Mouse (Mus musculus) heart, adult 8-10 months (tissue): ENCODE data around the gene Clec18a. TPM values are rescaled to one million over a fixed set of nuclear protein-coding genes. Genes with fewer than 3 reads are reported as not detected.
A peak's percentile ranks its signal among the peaks of the same experiment; 100 is the strongest.
"Not testable (repeated sequence)": the region's sequence is repeated elsewhere in the genome, so short reads cannot be mapped to it uniquely, and the experiment has no call there.

Experiments
- DNase-seq: peaks from one replicate; pipeline ENCODE4 v3.0.0; 2022; ENCODE audit warnings: low spot score
- total RNA-seq, 4 experiments: library from RNA; stranded (reverse); gene quantifications; 2 replicates each; pipeline ENCODE4 v1.2.4; 2022

The Clec18a gene
- total RNA-seq, 4 experiments from 2014 or later: 0.98 to 2.3 (median 1.3) TPM

- peak; percentile 87 for DNase-seq
Measured at GRCm38 (mm10) chr8:111056158-111056663, 36.0 kb downstream of the Clec18a start, which contains the start of gene Exosc6. Gene Exosc6, plus strand, starts transcription at chr8:111056339.

- no peak for DNase-seq
Measured at GRCm38 (mm10) chr8:111055661-111056060, 36.6 kb downstream of the Clec18a start.

- DNase-seq: no peak
Measured at GRCm38 (mm10) chr8:111055031-111055634, 37.1 kb downstream of the Clec18a start.

GRCm38 (mm10) chr8:111053827-111054518 is 38.3 kb downstream of the Clec18a start:
- DNase-seq: no peak

GRCm38 (mm10) chr8:111049106-111049505 is 43.1 kb downstream of the Clec18a start:
- no peak for DNase-seq

- DNase-seq: no peak
Measured at GRCm38 (mm10) chr8:111048694-111049093, 43.5 kb downstream of the Clec18a start.

- DNase-seq: no peak
Measured at GRCm38 (mm10) chr8:111044003-111044734, 48.1 kb downstream of the Clec18a start.

GRCm38 (mm10) chr8:111042546-111042945 is 49.7 kb downstream of the Clec18a start:
- DNase-seq: no peak

- no peak for DNase-seq
Measured at GRCm38 (mm10) chr8:111036591-111036990, 55.6 kb downstream of the Clec18a start.

GRCm38 (mm10) chr8:111034276-111034675 is 58.0 kb downstream of the Clec18a start:
- DNase-seq: no peak

GRCm38 (mm10) chr8:111033482-111034215 is 58.6 kb downstream of the Clec18a start:
- peak; percentile 100 for DNase-seq

GRCm38 (mm10) chr8:111032916-111033315 is 59.3 kb downstream of the Clec18a start, which contains the start of gene Aars:
Gene Aars, plus strand, starts transcription at chr8:111033144.
- no peak for DNase-seq

GRCm38 (mm10) chr8:111031572-111031971 is 60.7 kb downstream of the Clec18a start, which contains the start of gene Ddx19b:
Gene Ddx19b, minus strand, starts transcription at chr8:111031751.
- DNase-seq: no peak

GRCm38 (mm10) chr8:111030045-111030444 is 62.2 kb downstream of the Clec18a start:
- DNase-seq: no peak

GRCm38 (mm10) chr8:111029589-111029988 is 62.6 kb downstream of the Clec18a start:
- no peak for DNase-seq

- peak; percentile 77 for DNase-seq
Measured at GRCm38 (mm10) chr8:111027391-111027937, 64.8 kb downstream of the Clec18a start.

- DNase-seq: not testable (repeated sequence)
Measured at GRCm38 (mm10) chr8:111026609-111027008, 65.6 kb downstream of the Clec18a start.

- not testable (repeated sequence) for DNase-seq
Measured at GRCm38 (mm10) chr8:111010230-111010991, 81.8 kb downstream of the Clec18a start.
